Mouse (Mus musculus) gastrocnemius, postnatal 36 days (tissue): ENCODE results near the gene Gm3336. TPM values are rescaled to one million over a fixed set of nuclear protein-coding genes. Genes with fewer than 3 reads are reported as not detected.
A peak's percentile ranks its signal among the peaks of the same experiment; 100 is the strongest.

Experiments used
- DNase-seq, 2 experiments: peaks; one replicate each; pipeline ENCODE4 v3.0.0; 2022
- intact Hi-C: fragments of 180-260 bp; cut with DNase I; formaldehyde crosslinking; loops from one replicate; pipeline ENCODE4 v1.15.1; 2025
- total RNA-seq, 2 experiments: library from RNA; stranded (reverse); gene quantifications; 2 replicates each; pipeline ENCODE4 v1.2.3; 2021

Gene Gm3336
- total RNA-seq, 2 experiments from 2014 or later: not detected

DNA sequence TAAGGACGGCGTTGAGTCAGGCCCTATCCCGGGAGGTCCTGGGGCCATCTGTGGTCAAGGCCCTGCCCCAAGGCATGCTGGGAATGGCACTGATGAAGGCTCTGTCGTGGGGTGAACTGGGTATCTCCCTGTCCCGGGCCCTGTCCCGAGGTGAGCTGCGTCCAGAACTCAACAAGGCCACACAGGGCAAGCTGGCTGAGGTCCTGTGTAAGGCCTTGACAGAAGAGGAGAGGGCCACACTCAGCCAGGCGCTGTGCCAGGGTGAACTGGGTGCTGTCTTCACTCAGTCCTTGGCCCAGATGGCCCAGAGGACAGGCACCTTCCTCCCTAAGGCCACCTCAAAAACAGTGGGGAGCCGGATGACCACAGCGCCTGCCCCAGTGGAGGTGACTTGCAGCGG is 7.3 kb upstream of the Gm3336 start:
- no peak for DNase-seq
- intact Hi-C loops: no loop called here

DNA sequence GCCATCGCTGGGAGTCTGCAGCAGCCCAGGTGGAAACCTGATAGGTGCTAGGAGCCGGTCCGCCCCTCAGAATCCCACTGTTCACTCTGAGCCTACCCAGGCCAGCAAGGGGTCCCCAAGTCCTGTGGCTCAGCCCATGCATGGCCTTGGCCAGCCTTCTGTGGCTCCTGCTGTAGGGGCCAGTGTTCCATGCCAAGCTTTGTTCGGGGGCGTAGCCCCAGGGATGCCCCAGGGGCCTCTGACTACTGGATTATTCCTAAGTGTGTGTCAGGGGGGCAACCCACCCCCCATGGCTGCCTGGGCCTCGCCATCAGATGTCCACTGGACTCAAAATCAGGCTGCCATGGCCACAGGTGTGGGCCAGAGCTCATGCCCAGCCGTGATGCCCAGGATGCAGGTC is 4.4 kb upstream of the Gm3336 start:
- intact Hi-C loops: no loop called here
- DNase-seq: no peak

DNA sequence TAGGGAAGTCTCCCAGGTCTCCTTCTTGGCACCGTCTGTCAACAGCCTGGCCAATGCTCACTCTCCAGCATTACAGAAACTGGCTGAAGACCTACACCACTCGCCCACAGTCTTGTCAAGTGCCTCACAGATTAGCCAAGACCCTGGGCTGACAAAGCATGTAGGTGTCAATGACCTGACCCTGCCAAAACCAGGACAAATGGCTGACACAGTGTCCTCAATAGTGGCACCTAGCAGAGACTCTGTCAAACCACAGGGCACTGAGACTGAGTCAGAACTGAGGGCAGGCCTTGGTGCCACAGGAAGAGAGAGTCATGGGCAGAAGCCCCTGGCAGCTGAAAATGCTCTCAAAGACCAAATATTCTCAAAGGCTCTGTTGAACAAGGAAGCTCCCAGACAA is 3.3 kb upstream of the Gm3336 start:
- intact Hi-C loops: no loop called here
- peak in 1 of 2 experiments; percentile 3 for DNase-seq

DNA sequence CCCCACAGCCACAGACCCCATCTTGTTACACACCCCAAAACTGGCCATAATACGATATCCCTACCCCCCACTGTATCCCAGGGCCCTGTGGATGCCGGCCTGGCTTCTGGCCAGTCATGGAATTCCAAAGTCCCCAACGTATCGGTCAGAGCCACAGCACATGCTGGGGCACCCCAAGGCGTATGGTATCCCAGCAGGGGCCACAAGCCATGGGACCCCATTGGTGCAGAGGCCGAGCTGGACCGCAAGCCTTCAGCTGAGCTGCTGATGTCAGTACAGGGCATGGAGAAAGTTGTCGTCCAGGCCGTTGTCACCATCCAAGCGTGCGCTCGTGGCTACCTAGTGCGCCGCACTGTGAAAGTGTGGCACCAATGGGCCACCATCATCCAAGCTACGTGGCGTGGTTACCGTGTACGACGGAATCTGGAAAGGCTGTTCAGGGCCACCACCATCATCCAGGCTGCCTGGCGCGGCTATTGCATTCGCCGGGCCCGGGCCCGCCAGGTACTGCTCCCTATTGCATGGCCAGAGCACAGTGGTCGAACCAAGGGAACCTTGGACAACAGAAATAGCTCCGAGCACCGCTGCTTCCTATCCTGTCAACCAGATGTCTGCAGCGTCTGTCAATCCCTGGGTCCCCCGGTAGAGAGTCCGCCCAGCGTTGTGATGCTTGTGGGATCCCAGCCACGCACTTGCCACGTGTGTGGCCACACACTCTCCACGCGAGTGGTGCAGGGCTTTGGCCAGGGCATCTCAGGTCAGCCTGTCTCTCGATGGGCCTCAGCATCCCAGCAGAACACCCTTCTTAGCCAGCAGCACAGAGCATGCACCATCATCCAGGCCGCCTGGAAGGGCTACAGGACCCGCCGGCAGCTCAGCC is 1.6 kb upstream of the Gm3336 start:
- intact Hi-C loops: no loop called here

DNA sequence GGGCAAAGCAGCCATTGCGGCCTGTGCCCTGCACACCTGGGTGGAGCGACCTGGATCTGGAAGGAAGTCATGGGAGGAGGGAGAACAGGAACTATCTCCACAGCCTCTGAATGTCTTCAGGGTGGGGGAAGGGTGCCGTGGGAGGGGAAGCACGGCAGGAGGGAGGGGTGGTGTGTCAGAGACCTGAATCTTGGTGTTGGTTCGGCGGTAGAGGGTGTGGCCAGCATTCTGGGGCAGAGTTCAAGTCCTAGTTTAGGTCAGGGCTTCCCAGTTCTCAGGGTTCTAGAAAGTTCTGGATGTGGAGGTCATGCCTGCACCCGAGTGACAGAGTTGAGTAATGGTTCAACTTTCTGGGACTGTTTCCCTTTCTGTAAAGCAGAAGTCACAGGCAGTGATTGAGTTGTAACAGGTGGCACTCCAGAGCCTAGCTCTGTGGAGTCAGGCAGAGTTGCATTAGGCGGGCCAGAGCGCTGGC is 1.5 kb downstream of the Gm3336 start:
- intact Hi-C loops: loop anchor here (1.0 to 2.0 kb wide), 2 partner anchors 32 to 121 kb away; no protein-coding TSS in a partner anchor
- peak; percentile 9 to 20 for DNase-seq

More for the DNA sequence above, 1.6 kb upstream of the Gm3336 start:
- peak in 1 of 2 experiments; percentile 6 for DNase-seq

DNA sequence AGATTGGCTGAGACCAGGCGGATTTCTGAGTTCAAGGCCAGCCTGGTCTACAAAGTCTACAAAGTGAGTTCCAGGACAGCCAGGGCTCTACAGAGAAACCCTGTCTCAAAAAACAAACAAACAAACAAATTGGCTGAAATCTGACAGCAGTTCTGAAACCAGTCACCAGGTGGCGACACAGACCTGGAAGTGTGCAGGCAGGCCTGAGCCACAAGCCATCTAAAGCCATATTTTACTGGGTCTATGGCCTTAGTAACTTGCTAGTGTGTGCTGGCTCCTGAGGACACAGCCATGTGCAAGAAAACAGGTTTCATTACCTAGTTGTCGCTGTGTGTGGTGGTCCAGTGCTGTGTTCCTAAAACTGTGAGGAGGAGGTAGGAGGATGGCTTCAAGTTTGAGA is 2.4 kb downstream of the Gm3336 start:
- intact Hi-C loops: loop anchor here (1.0 to 2.0 kb wide), 2 partner anchors 32 to 120 kb away; no protein-coding TSS in a partner anchor
- peak; percentile 64 to 78 for DNase-seq

DNA sequence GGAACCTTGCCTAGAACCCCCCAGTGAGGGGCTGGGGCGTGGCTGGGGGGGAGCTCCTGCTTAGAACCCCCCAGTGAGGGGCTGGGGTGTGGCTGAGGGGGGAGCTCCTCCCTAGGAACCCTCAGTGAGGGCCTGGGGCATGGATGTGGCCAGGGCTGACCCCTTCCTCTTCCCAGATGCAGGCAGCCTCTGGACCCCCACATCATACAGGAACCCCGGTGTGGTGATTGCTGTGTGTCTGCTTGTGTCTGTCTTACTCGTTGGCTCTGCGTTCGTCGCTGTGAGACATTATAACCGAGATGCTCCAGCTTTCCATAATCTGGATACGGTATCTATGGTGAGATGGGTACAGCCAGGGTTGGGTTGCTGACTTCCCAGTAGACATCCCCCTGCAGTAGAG is 3.3 kb downstream of the Gm3336 start:
- peak in 1 of 2 experiments; percentile 3 for DNase-seq
- intact Hi-C loops: loop anchor here (2.0 kb wide), 1 partner anchor 119 kb away; no protein-coding TSS in a partner anchor

DNA sequence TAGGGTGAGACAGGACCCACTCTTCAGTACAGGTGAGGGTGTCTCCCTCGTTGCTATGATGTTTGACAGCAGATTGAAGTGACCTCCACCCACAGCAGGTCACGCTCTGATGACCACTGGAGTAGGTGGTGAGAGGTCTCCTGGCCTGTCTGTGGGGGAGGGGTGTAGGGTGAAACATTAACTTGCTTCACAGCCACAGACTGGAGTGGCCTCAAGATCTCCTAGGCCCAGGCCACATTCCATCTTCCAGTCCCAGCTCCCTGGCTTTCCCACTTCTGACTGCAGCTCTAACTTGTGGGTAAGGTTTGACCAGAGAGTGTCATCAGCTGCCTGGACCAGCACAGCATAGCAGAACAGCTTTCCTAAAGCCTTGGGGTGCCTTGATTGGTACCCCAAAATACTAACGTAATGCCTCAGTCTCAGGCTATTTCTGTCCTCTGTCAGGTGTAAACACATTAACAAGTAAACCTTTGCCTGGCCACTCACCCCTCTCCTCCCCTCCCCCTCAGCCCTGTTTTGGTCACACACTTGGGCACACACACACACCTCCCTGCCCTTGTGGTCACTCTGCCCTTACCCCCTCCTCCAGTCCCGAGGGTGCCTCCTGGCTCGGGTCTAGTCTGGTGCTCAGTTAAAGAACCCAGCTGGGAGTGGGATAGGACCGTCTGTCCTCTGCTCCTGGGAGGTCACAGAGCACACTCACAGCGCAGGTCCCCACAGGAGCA is 5.3 kb downstream of the Gm3336 start, which contains the start of gene Pde4c:
TSS of gene Pde4c (plus strand) at position 235 of the 725 bp plus-strand sequence.
- DNase-seq: peak in 1 of 2 experiments; percentile 3
- intact Hi-C loops: no loop called here

DNA sequence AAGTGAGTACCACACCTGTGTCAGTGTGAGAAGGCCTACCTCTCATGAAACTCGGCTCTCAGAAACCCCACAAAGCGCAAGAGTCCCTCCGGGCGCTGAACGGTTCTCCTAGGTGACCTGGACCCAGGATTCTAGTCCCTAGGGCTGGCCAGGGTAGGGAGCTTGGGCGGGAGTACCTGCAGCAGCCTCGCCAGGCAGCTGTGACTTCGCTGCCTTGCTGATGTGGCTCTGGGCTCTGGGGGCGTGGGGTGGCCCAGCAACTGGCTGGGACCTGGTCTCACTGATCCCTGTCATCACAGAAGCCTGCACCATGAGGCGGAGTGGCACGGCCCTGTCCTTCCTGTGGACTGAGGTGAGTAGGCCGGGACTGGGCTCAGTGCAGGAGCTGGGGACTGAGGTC is 5.9 kb downstream of the Gm3336 start:
- intact Hi-C loops: no loop called here
- DNase-seq: peak in 1 of 2 experiments; percentile 1

DNA sequence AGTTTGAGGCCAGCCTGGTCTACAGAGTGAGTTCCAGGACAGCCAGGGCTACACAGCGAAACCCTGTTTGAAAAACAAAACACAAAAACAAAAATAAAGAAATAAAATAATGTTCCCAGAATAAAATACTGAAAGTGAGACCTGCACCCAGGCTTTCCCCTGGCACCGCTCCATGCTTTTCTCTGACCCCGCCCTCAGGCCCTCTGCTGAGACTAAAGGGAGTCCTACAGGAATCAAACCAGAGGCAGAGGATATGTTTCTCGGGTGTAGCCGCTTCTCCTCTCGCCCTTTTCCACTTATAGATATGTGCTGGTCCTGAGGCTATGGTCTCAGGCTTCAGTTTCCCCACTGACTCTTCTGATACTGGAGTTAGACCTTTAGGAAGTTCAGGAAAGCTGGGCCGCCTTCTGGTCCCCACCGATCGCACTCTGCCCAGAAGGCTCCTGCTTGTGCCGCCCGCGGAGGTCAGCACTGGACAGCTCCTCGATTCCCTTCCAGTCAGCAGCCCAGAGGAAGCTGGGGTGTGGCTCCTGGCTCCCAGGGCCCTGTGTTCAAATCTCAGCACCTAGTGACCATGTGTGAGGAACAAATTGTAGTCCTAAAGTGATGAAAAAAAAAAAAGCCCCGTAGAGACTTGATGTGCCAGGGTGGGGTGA is 7.6 kb downstream of the Gm3336 start:
- DNase-seq: peak in 1 of 2 experiments; percentile 4
- intact Hi-C loops: no loop called here

DNA sequence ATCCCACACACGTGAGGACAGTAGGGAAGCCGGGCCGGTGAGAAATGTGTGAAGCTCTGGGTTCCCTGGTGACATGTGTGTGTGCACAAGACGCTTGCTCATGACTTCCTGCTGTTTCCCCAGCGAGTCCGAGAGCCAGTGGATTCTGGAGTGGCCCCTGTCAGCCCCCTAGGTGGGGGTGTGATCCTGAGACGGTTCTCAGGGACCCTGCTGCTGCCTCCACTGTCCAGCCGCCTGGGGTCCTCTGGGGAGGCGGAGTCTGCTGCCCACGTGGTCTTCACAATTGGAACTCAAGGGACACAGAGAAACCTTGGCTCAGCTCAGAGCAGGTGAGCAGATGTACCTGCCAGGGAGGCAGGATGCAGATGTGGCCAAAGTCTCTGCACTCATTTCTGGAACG is 8.4 kb downstream of the Gm3336 start:
- peak in 1 of 2 experiments; percentile 1 for DNase-seq
- intact Hi-C loops: no loop called here

DNA sequence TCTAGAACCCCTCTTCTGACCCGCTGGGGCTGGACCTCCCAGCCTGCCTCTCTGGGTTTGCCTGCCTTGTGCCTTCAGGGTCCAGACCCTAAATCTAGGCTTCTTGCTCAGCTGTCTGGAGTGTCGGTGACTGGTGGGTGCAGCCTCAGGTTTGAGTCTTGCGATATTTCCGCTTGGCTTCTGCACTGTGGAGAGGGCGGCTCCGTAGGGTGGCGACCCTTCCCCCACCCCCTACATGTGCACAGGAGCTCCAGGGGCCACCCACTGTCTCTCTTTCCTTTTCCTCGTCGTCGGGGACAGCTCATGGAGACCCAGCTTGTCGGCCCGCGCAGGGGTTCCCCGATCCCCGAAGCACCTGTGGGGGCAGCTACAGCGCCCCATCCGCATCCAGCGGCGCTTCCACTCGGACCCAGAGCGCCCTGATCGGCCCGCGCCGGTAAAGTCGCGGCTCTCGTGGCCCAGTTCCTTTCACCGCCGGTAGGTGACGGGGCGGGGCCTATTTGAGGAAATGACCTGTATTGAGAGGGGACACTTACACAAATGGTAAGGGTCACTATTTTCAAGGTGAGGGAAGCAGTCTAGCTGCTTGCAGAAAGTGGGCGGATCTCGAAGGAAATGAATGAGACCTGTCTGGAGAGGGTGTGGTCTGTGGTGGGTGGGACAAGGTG is 11.6 kb downstream of the Gm3336 start:
- peak in 1 of 2 experiments; percentile 2 for DNase-seq
- intact Hi-C loops: no loop called here

DNA sequence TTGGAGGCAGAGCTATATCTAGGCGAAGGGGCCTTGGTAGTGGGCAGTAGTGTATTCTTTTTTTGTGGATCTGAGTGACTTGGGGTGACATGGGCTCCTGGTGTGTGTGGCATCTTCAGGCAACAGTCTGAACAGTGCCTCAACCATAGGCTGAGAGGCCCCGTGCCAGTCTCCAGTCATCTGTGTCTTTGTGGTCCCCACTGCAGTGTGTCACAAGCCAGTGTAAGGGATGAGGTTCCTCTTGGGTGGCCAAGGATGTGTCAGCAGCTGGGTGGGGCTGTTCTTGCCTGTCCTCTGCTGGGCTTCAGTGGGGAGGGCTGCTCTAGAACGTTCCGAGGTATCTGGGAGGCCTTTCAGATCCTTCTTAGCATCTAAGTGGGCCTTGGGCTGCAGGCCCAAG is 12.6 kb downstream of the Gm3336 start:
- DNase-seq: peak in 1 of 2 experiments; percentile 2
- intact Hi-C loops: no loop called here

DNA sequence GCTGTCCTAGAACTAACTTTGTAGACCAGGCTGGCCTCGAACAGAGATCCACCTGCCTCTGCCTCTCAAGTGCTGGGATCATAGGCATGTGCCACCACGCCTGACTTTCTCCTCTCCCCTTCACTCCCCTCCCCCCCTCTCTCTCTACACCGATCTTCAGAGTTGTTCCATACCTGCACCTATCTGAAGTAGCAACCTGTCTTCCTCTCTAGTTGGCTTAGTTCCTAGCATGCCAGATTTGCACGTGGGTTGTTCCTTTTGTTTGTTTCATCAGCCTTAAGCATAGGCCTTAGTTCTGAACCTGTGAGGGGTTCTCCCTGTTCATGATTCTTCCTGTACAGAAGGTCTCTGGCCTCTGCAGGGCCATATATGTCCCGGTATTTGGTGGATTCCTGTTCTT is 19.4 kb downstream of the Gm3336 start:
- DNase-seq: no peak
- intact Hi-C loops: no loop called here

DNA sequence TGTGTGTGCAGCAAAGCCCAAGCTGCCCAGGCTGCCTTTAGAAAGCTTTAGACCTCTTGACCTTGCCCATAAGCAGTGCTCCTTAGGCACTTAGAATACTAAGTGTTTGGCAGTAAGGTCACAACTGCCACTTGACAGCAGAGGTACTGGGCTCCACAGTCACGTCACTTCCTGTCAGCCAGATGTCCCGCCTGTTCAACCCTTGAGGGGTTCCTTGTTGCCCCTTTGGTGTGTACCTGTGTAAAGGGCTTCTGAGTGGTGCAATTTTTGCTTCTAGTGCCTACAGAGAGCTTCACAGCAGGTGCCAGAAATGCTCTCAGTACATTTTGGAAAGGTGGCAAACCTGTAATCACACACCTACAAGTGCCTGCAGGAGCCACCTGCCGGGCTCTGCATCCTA is 19.9 kb downstream of the Gm3336 start:
- intact Hi-C loops: no loop called here
- DNase-seq: peak in 1 of 2 experiments; percentile 2

DNA sequence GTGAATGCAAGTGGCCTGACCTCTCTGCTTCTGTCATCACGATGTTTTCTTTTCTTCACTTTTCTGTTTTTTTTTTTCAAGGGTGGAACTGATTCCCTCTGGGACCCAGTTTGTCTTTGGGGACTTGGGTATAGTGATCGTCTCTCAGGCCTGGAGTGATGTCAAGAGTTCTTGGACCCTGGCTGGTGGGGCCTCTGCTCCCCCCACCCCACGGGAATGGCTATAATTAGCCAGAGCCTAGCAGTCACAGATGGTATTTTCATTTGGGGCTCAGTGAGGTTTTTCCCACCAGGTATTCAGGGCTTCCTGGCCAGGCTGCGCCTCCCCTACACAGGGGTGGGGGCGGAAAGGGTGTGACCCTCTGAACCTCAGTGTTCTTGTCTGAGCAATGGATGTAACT is 23.3 kb downstream of the Gm3336 start:
- intact Hi-C loops: no loop called here
- peak; percentile 16 to 21 for DNase-seq

DNA sequence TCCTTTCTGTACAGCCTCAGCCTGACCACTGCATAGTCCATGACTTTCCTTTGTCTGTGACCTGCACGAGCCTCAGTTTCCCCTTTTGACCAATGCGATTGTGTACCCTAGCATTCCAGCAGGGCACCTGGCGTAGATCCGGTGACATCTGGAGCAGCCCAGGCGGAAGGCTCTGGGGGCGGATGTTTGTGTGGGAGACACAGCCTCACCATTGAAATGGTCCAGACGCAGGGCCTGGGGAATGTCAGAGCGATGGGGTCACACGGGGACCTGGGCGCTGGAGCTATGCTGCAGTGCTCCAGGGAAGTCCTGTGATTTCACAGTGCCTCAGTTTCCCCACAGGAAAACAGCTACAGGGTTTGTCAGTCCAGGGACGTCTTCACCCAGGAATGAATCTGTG is 23.8 kb downstream of the Gm3336 start:
- intact Hi-C loops: no loop called here
- DNase-seq: peak; percentile 7 to 12

DNA sequence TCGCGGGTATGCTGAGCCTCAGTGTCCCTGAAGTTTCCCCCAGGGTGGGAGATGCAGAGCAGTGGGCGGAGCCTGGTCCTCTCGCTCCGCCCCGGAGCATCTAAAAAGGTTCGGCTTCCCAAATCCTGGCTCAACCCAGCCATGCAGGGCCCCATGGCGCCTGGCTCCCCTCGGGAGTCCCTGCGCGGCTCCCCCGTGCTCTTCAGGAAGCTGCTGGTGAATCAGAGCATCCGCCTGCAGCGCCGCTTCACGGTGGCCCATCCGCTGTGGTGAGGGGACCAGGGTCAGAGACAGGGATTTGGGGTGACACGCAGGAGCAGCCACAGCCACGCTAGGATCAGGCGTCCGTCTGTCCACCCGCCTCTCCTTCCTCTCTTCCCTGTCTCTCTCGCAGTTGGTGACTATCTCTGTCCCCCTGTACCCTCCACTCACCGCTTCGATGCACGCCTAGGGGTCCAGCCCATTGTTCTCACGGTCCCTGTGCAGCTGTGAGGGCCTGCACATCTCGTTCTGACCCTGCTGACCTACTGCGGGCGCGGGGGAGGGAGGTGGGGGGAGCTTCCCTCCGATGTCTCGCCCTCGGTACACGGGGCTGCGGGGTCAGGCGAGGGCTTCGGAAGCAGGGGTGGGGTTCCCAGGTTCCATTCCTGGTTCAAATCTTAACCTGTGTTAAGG is 24.8 kb downstream of the Gm3336 start:
- intact Hi-C loops: no loop called here
- DNase-seq: peak in 1 of 2 experiments; percentile 23
